Mouse (Mus musculus): ENCODE data around the gene Slmap.

GRCm38 (mm10) chr14:26562247-26562646 is 27.5 kb upstream of the Slmap start:
- TF ChIP-seq POLR2A (IDR thresholded peaks at IDR 0.05; ENCODE audit: borderline replicate concordance, insufficient read depth, low read length) (no peak), CTCF (IDR thresholded peaks at IDR 0.05; ENCODE audit: borderline replicate concordance, insufficient read depth, low read depth, low read length) (no peak)

Measured in cerebellum, adult 2 months (tissue).